Mouse (Mus musculus) heart, adult 11 months (tissue): ENCODE data around the gene Sh3gl1.
A peak's percentile ranks its signal among the peaks of the same experiment; 100 is the strongest.

Experiments used
- DNase-seq: peaks from one replicate; pipeline ENCODE4 v3.0.0; 2022

Gene Sh3gl1

GRCm38 (mm10) chr17:56018347-56019131 is 17.9 kb downstream of the Sh3gl1 start:
- peak; percentile 92 for DNase-seq

GRCm38 (mm10) chr17:56017848-56018247 is 18.6 kb downstream of the Sh3gl1 start:
- peak; percentile 92 for DNase-seq

GRCm38 (mm10) chr17:56016793-56017785 is 19.3 kb downstream of the Sh3gl1 start:
- DNase-seq: no peak

- DNase-seq: no peak
These were observed 20.1 kb downstream of the Sh3gl1 start for GRCm38 (mm10) chr17:56016382-56016781.

- DNase-seq: no peak
These were observed 21.1 kb downstream of the Sh3gl1 start for GRCm38 (mm10) chr17:56015293-56015692.

GRCm38 (mm10) chr17:56011441-56011840 is 25.0 kb downstream of the Sh3gl1 start:
- no peak for DNase-seq

- DNase-seq: peak; percentile 96
These were observed 25.8 kb downstream of the Sh3gl1 start for GRCm38 (mm10) chr17:56010681-56011080.

GRCm38 (mm10) chr17:56010255-56010654 is 26.2 kb downstream of the Sh3gl1 start:
- peak; percentile 92 for DNase-seq

- no peak for DNase-seq
These were observed 26.5 kb downstream of the Sh3gl1 start for GRCm38 (mm10) chr17:56009962-56010240.

GRCm38 (mm10) chr17:56009088-56009961 is 27.1 kb downstream of the Sh3gl1 start:
- peak; percentile 100 for DNase-seq

GRCm38 (mm10) chr17:56008356-56009087 is 27.9 kb downstream of the Sh3gl1 start:
- peak; percentile 100 for DNase-seq

GRCm38 (mm10) chr17:56007444-56008355 is 28.7 kb downstream of the Sh3gl1 start:
- no peak for DNase-seq

GRCm38 (mm10) chr17:56006956-56007355 is 29.5 kb downstream of the Sh3gl1 start:
- no peak for DNase-seq

- DNase-seq: peak; percentile 98
These were observed 30.9 kb downstream of the Sh3gl1 start, which contains the start of the genes Stap2 and Mpnd for GRCm38 (mm10) chr17:56005415-56006061. Gene Stap2, minus strand, starts transcription at chr17:56005584. Gene Mpnd, plus strand, starts transcription at chr17:56005711.

- no peak for DNase-seq
These were observed 33.4 kb downstream of the Sh3gl1 start for GRCm38 (mm10) chr17:56003000-56003399.

GRCm38 (mm10) chr17:55999794-56000499 is 36.5 kb downstream of the Sh3gl1 start:
- peak; percentile 88 for DNase-seq

- DNase-seq: peak; percentile 94
These were observed 40.4 kb downstream of the Sh3gl1 start for GRCm38 (mm10) chr17:55996007-55996406.

- DNase-seq: no peak
These were observed 46.0 kb downstream of the Sh3gl1 start for GRCm38 (mm10) chr17:55990278-55990898.
